Comparison of ENCODE assay signal across 1 mouse cellular context in genomic region chr6:121099228-121099608, GRCm38 (mm10).
A peak's percentile ranks its signal among the peaks of the same experiment; 100 is the strongest.
TF ChIP-seq lines count a peak whose summit lies in the region.

No protein-coding gene starts in this region.

TF ChIP-seq in CH12.LX, 34 proteins besides CTCF, POLR2A, EP300 and RAD21:
- TF ChIP-seq MAX (IDR thresholded peaks at IDR 0.05; ENCODE audit: low read length), result peak; percentile 63
- no peak for TF ChIP-seq NELFE (IDR thresholded peaks at IDR 0.05; ENCODE audit: low read depth, low read length)
- TF ChIP-seq ZNF384 (IDR thresholded peaks at IDR 0.05; ENCODE audit: low read depth, low read length), result no peak
- TF ChIP-seq ETS1 (conservative IDR thresholded peaks at IDR 0.05; ENCODE audit: low read depth, low read length), result peak; percentile 84
- no peak for TF ChIP-seq TBP (conservative IDR thresholded peaks at IDR 0.05; ENCODE audit: low read depth, low read length)
- TF ChIP-seq MAZ (IDR thresholded peaks at IDR 0.05; ENCODE audit: low read depth, low read length), result peak; percentile 87; the same call in 1 of the 2 replicates
- TF ChIP-seq TCF12 (IDR thresholded peaks at IDR 0.05; ENCODE audit: low read depth, low read length), result peak; percentile 87
- TF ChIP-seq MYC (IDR thresholded peaks at IDR 0.05; ENCODE audit: low read depth, low read length), result 0 out of 2 replicates have a peak, but pooled peaks have one; percentile 64
- 0 out of 2 replicates have a peak, but pooled peaks have one; percentile 28 for TF ChIP-seq MXI1 (IDR thresholded peaks at IDR 0.05; ENCODE audit: low read depth, low read length)
- TF ChIP-seq USF2 (conservative IDR thresholded peaks at IDR 0.05; ENCODE audit: low read depth, low read length), result no peak
- TF ChIP-seq BHLHE40 (IDR thresholded peaks at IDR 0.05; ENCODE audit: low read depth, low read length), result peak; percentile 64
- TF ChIP-seq JUN (IDR thresholded peaks at IDR 0.05; ENCODE audit: insufficient read depth, low read depth, low read length), result no peak
- peak; percentile 49; the same call in 1 of the 2 replicates for TF ChIP-seq SIN3A (IDR thresholded peaks at IDR 0.05; ENCODE audit: low read length)
- no peak for TF ChIP-seq SMC3 (IDR thresholded peaks at IDR 0.05; ENCODE audit: low read depth, low read length)
- TF ChIP-seq MEF2A (IDR thresholded peaks at IDR 0.05; ENCODE audit: borderline replicate concordance, low read depth, low read length), result peak; percentile 77
- no peak for TF ChIP-seq RCOR1 (conservative IDR thresholded peaks at IDR 0.05; ENCODE audit: low read depth, low read length)
- peak; percentile 30; the same call in 1 of the 2 replicates for TF ChIP-seq NRF1 (IDR thresholded peaks at IDR 0.05; ENCODE audit: low read depth, low read length)
- peak; percentile 77; the same call in 1 of the 2 replicates for TF ChIP-seq IRF4 (IDR thresholded peaks at IDR 0.05; ENCODE audit: low read depth, low read length)
- peak; percentile 33; the same call in 1 of the 2 replicates for TF ChIP-seq HCFC1 (IDR thresholded peaks at IDR 0.05; ENCODE audit: low read depth, low read length)
- peak; percentile 48; the same call in 1 of the 2 replicates for TF ChIP-seq CHD1 (IDR thresholded peaks at IDR 0.05; ENCODE audit: low read depth, low read length)
